Mouse (Mus musculus): ENCODE results near the gene Adam21. TPM values are rescaled to one million over a fixed set of nuclear protein-coding genes. Genes with fewer than 3 reads are reported as not detected.
A peak's percentile ranks its signal among the peaks of the same experiment; 100 is the strongest.
"Not testable (repeated sequence)": the region's sequence is repeated elsewhere in the genome, so short reads cannot be mapped to it uniquely, and the experiment has no call there.

The Adam21 gene
- polyA plus RNA-seq, 1 experiment from 2014 or later: 0.38 TPM

DNA sequence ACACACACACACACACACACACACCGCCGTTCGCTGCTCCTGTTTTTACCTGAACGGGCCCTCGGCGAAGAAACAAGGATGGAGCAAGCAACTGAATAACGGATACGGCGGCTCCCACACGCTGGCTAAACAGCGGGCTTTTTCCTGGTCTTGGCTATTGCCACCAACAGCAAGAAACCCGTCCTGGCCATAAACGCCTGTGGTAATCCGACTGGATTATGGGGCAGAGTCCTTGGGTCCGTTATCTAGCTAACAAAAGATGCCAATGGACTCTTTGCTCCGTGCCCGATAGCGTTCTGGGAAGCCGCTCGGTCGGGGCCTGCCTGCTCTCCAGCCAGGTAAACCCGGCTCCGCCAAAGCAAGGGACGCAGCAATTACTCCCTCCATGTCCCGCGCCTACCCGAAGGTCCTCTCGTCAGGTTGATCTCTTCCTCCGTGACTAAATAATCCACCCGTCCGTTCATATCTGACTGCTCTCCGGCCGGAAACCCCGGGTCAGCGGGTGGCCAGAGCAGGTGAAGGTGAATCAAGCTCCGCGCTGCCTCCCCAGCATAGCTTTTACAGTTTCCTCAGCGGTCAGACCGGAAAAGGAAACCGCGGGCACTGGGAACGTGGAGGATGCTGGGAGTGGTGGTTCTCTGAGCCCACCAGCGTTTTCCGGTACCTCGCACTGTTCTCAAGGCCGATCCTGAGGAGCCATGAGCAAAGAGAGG is 35.8 kb downstream of the Adam21 start, which contains the start of the genes Gm20498 and Synj2bp:
TSS of gene Gm20498 (minus strand) at position 590 of the 713 bp plus-strand sequence.
TSS of gene Synj2bp (minus strand) at position 596 of the 713 bp plus-strand sequence.
- H3K36me3 ChIP-seq: no peaks in the 10 kb centered on the region
- H3K4me3 ChIP-seq: peak within 1 kb of the TSS; percentile 82
- WGBS: under 1% methylated on average over 46 of the region's 46 CpGs
- no peaks in the 10 kb centered on the region for H3K9me3 ChIP-seq
- H3K27me3 ChIP-seq (ENCODE audit: insufficient read depth, poor library complexity, severe bottlenecking): no peaks in the 10 kb centered on the region
- peak within 1 kb of the TSS; percentile 86 for H3K27ac ChIP-seq
- peak; percentile 85 for DNase-seq (ENCODE audit: low spot score)
- H3K4me1 ChIP-seq (replicated peaks): peaks cover 17% of the 10 kb centered on the region

- not testable (repeated sequence) for H3K9me3 ChIP-seq; DNase-seq (ENCODE audit: low spot score); H3K36me3 ChIP-seq; H3K27ac ChIP-seq; H3K27me3 ChIP-seq (ENCODE audit: insufficient read depth, poor library complexity, severe bottlenecking); H3K4me3 ChIP-seq
- H3K4me1 ChIP-seq (replicated peaks): peaks cover 17% of the 10 kb centered on the region
- WGBS: 76% methylated on average over 8 of the region's 8 CpGs
Observed at GRCm38 (mm10) chr12:81530587-81530986, 37.7 kb downstream of the Adam21 start.

Other genes starting within 250 kb of the Adam21 start
- 1.3 and 2.3 TPM in 2 replicates for gene Slc8a3, start 235.3 kb downstream of the Adam21 start, polyA plus RNA-seq (2016; fragmentation: Nextera tagmentation; extraction: Ambion mirVana)
- 0.20 and 0.21 TPM in 2 replicates for gene Gm4787, start 189.0 kb downstream of the Adam21 start, polyA plus RNA-seq (2016; fragmentation: Nextera tagmentation; extraction: Ambion mirVana)
- gene Adam4, start 146.5 kb downstream of the Adam21 start, polyA plus RNA-seq (2016; fragmentation: Nextera tagmentation; extraction: Ambion mirVana): 0.25 and 0.50 TPM in 2 replicates
- gene Cox16, start 83.3 kb downstream of the Adam21 start, polyA plus RNA-seq (2016; fragmentation: Nextera tagmentation; extraction: Ambion mirVana): 117 and 131 TPM in 2 replicates
- gene Gm20498, start 35.6 kb downstream of the Adam21 start, polyA plus RNA-seq (2016; fragmentation: Nextera tagmentation; extraction: Ambion mirVana): 27.8 and 28.2 TPM in 2 replicates
- gene Synj2bp, start 35.6 kb downstream of the Adam21 start, polyA plus RNA-seq (2016; fragmentation: Nextera tagmentation; extraction: Ambion mirVana): 31.3 and 32.3 TPM in 2 replicates
- 79.4 and 80.8 TPM in 2 replicates for gene Med6, start 26.5 kb upstream of the Adam21 start, polyA plus RNA-seq (2016; fragmentation: Nextera tagmentation; extraction: Ambion mirVana)
- gene Ttc9, start 62.8 kb upstream of the Adam21 start, polyA plus RNA-seq (2016; fragmentation: Nextera tagmentation; extraction: Ambion mirVana): 2.2 and 2.7 TPM in 2 replicates
- 1.3 and 2.1 TPM in 2 replicates for gene Map3k9, start 212.7 kb upstream of the Adam21 start, polyA plus RNA-seq (2016; fragmentation: Nextera tagmentation; extraction: Ambion mirVana)